Mouse (Mus musculus) lung, postnatal 4 days (tissue): ENCODE data around the gene Olfr362.
"Not testable (repeated sequence)": the region's sequence is repeated elsewhere in the genome, so short reads cannot be mapped to it uniquely, and the experiment has no call there.

ENCODE experiments used
- DNase-seq, 2 experiments: peaks; one replicate each; pipeline ENCODE4 v3.0.0; 2021

The Olfr362 gene

GRCm38 (mm10) chr2:37117810-37118209, at the start of gene Olfr362:
Gene Olfr362 (minus strand): TSS chr2:37117910.
- no peak for DNase-seq

- no peak for DNase-seq
Observed at GRCm38 (mm10) chr2:37139022-37139421, 21.3 kb upstream of the Olfr362 start, which contains the start of gene Olfr364-ps1. Gene Olfr364-ps1 (plus strand): TSS chr2:37139322.

GRCm38 (mm10) chr2:37089190-37089589, 28.5 kb downstream of the Olfr362 start, which contains the start of gene Olfr361:
Gene Olfr361 (minus strand): TSS chr2:37089290.
- not testable (repeated sequence) for DNase-seq

GRCm38 (mm10) chr2:37065446-37065845, 52.3 kb downstream of the Olfr362 start, which contains the start of gene Olfr360:
Gene Olfr360 (plus strand): TSS chr2:37065746.
- DNase-seq = no peak
